Mouse (Mus musculus): ENCODE data around the gene Abhd4. TPM values are rescaled to one million over a fixed set of nuclear protein-coding genes. Genes with fewer than 3 reads are reported as not detected.

Gene Abhd4
- polyA plus RNA-seq, 1 experiment from 2014 or later, result 81.2 TPM

DNA sequence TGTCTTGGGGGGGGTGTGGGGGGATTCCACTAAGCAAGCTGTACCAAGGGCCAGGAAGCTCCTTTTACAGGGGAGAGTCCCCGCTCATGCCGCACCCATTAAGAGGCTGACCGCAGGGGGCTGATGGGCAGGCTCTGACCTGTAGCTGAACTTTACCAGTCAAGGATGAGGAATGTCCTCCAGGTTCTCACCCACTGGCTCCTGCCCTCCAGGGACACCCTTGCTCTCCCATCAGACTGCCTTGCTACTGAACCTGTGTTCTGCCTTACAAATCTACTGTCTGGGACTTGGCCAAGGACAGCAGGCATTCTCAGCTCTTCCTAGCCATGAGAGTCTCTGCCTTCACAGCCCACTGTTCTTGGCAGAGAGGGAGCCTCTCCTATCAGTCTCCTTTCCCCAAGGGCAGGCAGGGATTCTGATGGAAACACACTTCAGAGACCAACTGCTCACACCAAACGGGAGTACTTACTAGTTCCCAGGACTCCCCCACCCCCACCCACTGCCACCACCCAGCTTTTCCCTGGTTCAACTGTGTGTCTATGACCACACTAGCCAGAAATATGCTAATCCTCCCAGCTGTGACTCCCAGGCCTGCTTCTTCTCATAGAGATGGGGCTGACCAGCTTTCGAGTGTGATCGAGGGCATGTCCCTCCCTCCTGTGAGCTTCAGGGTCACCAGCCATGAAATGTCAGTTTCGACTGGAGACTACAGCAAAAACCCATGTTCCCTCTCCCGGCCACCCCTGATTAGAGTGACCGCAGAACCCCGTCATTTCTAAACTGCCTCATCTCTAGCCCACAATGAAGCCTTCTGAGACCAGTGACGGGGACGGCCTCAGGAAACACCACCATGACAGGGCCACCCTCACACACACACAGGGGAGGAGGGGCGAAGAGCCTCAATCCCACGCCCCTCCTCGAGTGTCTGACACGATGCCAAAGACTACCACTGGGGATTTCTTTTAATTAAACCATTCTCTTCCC is 29.2 kb upstream of the Abhd4 start:
- no peaks in the 10 kb centered on the region for H3K27me3 ChIP-seq (replicated peaks; ENCODE audit: insufficient read depth, low read length)
- ATAC-seq, result no peak
- no peak overlapping the region for H3K9ac ChIP-seq (replicated peaks; ENCODE audit: low read depth)

DNA sequence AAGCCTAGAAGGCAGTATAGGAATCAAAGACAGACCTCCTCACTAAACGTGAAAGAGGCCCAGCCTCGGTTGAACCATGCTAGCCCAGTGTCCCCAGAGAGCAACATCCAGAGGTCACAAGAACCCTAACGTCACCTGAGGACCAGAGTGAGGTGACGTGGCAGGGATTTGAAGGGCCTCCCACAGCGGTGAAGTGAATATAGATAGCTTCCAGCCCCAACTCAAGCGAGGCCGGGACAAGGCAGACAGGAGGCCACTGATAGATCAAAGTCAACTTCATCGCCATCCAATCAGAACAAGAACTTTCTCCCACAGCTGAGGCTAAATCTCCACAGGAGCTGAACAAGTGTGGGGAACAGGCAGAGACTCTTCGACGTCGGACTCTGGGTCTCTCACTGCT is 28.3 kb upstream of the Abhd4 start:
- DNase-seq (ENCODE audit: low spot score), result no peak
- Histone ChIP-seq H3K27ac (ENCODE audit: low read length) (no peak overlapping the region), H3K27me3 (replicated peaks; ENCODE audit: insufficient read depth, low read length) (no peaks in the 10 kb centered on the region), H3K4me2 (replicated peaks; ENCODE audit: low read depth, low read length) (no peak overlapping the region), H3K9ac (replicated peaks; ENCODE audit: low read depth) (no peak overlapping the region), H3K36me3 (ENCODE audit: insufficient read depth, low read length) (no peaks in the 10 kb centered on the region), H3K4me1 (ENCODE audit: insufficient read depth, low read depth, low read length) (peaks cover 4% of the 10 kb centered on the region), H3K9me3 (ENCODE audit: low read length) (no peaks in the 10 kb centered on the region), H3K4me3 (ENCODE audit: low read depth, low read length) (no peak overlapping the region)
- ATAC-seq, result no peak
- WGBS, result 88% methylated on average over 11 of the region's 11 CpGs
- TF ChIP-seq CTCF (IDR thresholded peaks at IDR 0.05) (no peak), EP300 (IDR thresholded peaks at IDR 0.05) (no peak)

More for the DNA sequence above, 29.2 kb upstream of the Abhd4 start:
- Histone ChIP-seq H3K27ac (ENCODE audit: low read length) (no peak overlapping the region), H3K4me2 (replicated peaks; ENCODE audit: low read depth, low read length) (no peak overlapping the region), H3K36me3 (ENCODE audit: insufficient read depth, low read length) (no peaks in the 10 kb centered on the region), H3K9me3 (ENCODE audit: low read length) (no peaks in the 10 kb centered on the region), H3K4me3 (ENCODE audit: low read depth, low read length) (no peak overlapping the region), H3K4me1 (ENCODE audit: insufficient read depth, low read depth, low read length) (peaks cover 4% of the 10 kb centered on the region)
- 45% methylated on average over 16 of the region's 16 CpGs for WGBS
- peak; percentile 30 for DNase-seq (ENCODE audit: low spot score)
- TF ChIP-seq EP300 (IDR thresholded peaks at IDR 0.05) (no peak), CTCF (IDR thresholded peaks at IDR 0.05) (no peak)

DNA sequence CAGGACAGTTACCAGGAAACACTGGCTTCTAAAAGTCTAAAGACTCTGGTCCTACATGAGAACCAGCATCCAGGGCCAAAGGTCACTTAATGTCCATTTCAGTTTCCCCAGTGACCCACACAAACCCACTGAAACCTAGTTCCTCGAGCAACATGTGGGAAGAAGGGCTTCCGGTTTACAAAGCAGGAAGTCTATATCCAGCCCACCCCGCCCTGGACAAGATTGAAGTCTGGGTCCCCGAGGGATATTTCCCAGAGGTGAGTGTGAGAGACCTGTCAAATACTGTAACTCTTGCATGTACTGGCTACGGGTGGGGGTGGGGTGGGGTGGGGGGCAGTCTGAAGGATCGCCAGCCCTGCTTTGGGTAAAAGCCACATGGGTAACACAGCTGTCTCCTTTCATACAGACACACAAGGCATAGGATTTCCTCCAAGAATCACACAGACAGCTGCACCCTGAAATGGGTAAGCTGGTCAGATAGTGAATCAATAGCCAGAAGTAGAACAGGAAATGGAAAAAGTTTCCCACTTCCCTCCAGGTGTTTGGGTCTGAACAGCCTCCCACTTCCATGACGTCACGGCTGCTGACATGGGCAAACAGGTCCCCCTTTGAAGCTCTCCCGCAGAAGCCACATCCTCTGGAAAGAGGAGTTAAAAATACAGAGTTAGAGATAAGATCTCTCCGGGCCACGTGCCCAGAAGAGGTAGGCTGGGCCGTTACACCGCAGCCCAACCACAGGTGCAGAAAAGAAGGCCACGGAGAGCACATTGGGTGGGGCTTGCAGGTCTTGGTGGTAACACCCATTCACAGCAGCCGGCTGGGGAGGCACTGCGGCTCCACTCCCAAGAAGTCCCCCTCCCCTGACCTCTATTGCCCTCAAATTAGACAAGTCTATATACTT is 26.8 kb upstream of the Abhd4 start:
- TF ChIP-seq EP300 (IDR thresholded peaks at IDR 0.05), result no peak
- TF ChIP-seq CTCF (IDR thresholded peaks at IDR 0.05), result no peak
- peak; percentile 65 for ATAC-seq
- H3K4me1 ChIP-seq (ENCODE audit: insufficient read depth, low read depth, low read length), result peaks cover 4% of the 10 kb centered on the region
- no peak overlapping the region for H3K9ac ChIP-seq (replicated peaks; ENCODE audit: low read depth)
- peak overlapping the region; percentile 16 for H3K4me3 ChIP-seq (ENCODE audit: low read depth, low read length)
- WGBS, result 6% methylated on average over 16 of the region's 16 CpGs
- H3K36me3 ChIP-seq (ENCODE audit: insufficient read depth, low read length), result no peaks in the 10 kb centered on the region
- no peaks in the 10 kb centered on the region for H3K9me3 ChIP-seq (ENCODE audit: low read length)
- no peaks in the 10 kb centered on the region for H3K27me3 ChIP-seq (replicated peaks; ENCODE audit: insufficient read depth, low read length)
- peak overlapping the region; percentile 54 for H3K4me2 ChIP-seq (replicated peaks; ENCODE audit: low read depth, low read length)
- DNase-seq (ENCODE audit: low spot score), result peak; percentile 86
- H3K27ac ChIP-seq (ENCODE audit: low read length), result peak overlapping the region; percentile 67

DNA sequence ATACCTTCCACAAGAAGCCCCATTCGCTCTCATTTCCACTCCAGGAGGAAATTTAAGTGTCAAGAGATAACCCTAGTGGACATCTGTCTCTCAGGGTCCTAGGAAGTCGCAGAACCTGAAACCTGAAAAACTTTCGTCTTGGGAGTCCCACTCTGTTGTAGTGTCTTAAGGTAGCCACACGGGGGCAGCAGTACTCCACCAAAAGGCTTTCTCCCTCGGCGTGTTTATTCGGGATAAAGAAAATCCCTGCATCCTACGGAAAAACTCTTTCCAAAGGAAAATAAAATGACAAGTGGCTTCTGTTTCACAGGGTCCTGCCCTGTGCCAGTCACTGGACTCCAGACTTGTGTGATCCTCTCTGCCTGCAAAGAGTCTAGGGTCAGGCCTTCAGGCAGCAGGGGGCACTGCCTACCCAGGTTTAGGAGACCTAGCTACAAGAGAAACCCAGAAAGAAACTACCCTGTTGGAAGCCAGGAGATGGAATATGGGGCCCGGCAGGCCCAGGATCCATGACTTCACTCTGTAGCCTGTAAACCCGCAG is 26.0 kb upstream of the Abhd4 start:
- H3K9me3 ChIP-seq (ENCODE audit: low read length), result no peaks in the 10 kb centered on the region
- peaks cover 6% of the 10 kb centered on the region for H3K4me1 ChIP-seq (ENCODE audit: insufficient read depth, low read depth, low read length)
- WGBS, result 1% methylated on average over 10 of the region's 10 CpGs
- DNase-seq (ENCODE audit: low spot score) (peak; percentile 82), ATAC-seq (peak; percentile 35)
- H3K9ac ChIP-seq (replicated peaks; ENCODE audit: low read depth), result no peak overlapping the region
- H3K27me3 ChIP-seq (replicated peaks; ENCODE audit: insufficient read depth, low read length), result no peaks in the 10 kb centered on the region
- TF ChIP-seq CTCF (IDR thresholded peaks at IDR 0.05), result peak; percentile 86
- TF ChIP-seq EP300 (IDR thresholded peaks at IDR 0.05), result peak; percentile 61
- peak overlapping the region; percentile 16 for H3K4me3 ChIP-seq (ENCODE audit: low read depth, low read length)
- peak overlapping the region; percentile 67 for H3K27ac ChIP-seq (ENCODE audit: low read length)
- peak overlapping the region; percentile 54 for H3K4me2 ChIP-seq (replicated peaks; ENCODE audit: low read depth, low read length)
- H3K36me3 ChIP-seq (ENCODE audit: insufficient read depth, low read length), result no peaks in the 10 kb centered on the region

DNA sequence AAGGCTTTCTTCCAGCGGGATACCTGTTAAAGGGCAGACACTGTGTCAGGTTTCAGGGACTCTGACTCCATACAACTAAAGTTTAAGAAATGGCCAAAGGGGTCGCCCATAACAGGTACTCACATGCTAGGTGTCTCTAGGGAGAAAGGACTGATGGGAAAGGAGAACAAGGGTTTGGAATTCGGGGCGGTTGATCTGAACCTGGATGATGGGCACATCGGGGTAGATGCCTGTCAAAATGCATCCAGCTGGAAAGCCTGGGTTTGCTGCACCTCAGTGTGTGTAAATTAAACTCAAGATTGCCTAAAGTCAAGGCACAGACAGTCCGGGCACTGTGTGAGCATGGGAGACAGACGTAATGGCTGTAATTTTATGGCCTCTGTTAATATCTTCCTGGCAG is 25.5 kb upstream of the Abhd4 start:
- DNase-seq (ENCODE audit: low spot score) (no peak), ATAC-seq (no peak)
- Histone ChIP-seq H3K36me3 (ENCODE audit: insufficient read depth, low read length) (no peaks in the 10 kb centered on the region), H3K4me3 (ENCODE audit: low read depth, low read length) (no peak overlapping the region), H3K4me1 (ENCODE audit: insufficient read depth, low read depth, low read length) (peaks cover 10% of the 10 kb centered on the region), H3K4me2 (replicated peaks; ENCODE audit: low read depth, low read length) (peak overlapping the region; percentile 54), H3K27ac (ENCODE audit: low read length) (no peak overlapping the region), H3K9ac (replicated peaks; ENCODE audit: low read depth) (no peak overlapping the region), H3K9me3 (ENCODE audit: low read length) (no peaks in the 10 kb centered on the region), H3K27me3 (replicated peaks; ENCODE audit: insufficient read depth, low read length) (no peaks in the 10 kb centered on the region)
- WGBS, result 32% methylated on average over 7 of the region's 7 CpGs
- TF ChIP-seq EP300 (IDR thresholded peaks at IDR 0.05), result no peak
- TF ChIP-seq CTCF (IDR thresholded peaks at IDR 0.05), result no peak
